Mouse (Mus musculus): ENCODE measurements at regions not wholly inside any gene's neighbourhood (a gene's known extent, or its start where the extent isn't known, plus 50 kb on each side); places are given as distances from the start of the nearest gene placed in this dataset.

- ATAC-seq (ENCODE audit: insufficient number of reproducible peaks, insufficient read depth, low FRiP score, low read depth) = no peak
- H3K36me3 ChIP-seq (ENCODE audit: control insufficient read depth, insufficient read depth, low read length) = no peaks in the 10 kb centered on the region
- 79% methylated on average over 10 of the region's 10 CpGs for whole genome bisulfite sequencing
Measured at GRCm38 (mm10) chr15:68535297-68536054, 2034.8 kb upstream of the Lrrc6 start.

GRCm38 (mm10) chr15:68520759-68521158 lies 2020.0 kb upstream of the Lrrc6 start:
- H3K27me3 ChIP-seq (ENCODE audit: control insufficient read depth, insufficient read depth, low read length) = no peaks in the 10 kb centered on the region
- no peaks in the 10 kb centered on the region for H3K36me3 ChIP-seq (ENCODE audit: control insufficient read depth, insufficient read depth, low read length)
- 79% methylated on average over 2 of the region's 2 CpGs for WGBS
- no peak overlapping the region for H3K4me3 ChIP-seq (ENCODE audit: low read depth, low read length)
- H3K4me1 ChIP-seq (ENCODE audit: control insufficient read depth, insufficient read depth, low read length) = no peaks in the 10 kb centered on the region
- no peak overlapping the region for H3K4me2 ChIP-seq (replicated peaks; ENCODE audit: low read depth, low read length)
- no peak overlapping the region for H3K27ac ChIP-seq (ENCODE audit: low read length)
- no peak for ATAC-seq (ENCODE audit: insufficient number of reproducible peaks, insufficient read depth, low FRiP score, low read depth)
- H3K9ac ChIP-seq (replicated peaks; ENCODE audit: low read depth, low read length) = no peak overlapping the region
- H3K9me3 ChIP-seq (ENCODE audit: control insufficient read depth, low read depth, low read length) = no peaks in the 10 kb centered on the region

More at GRCm38 (mm10) chr15:68535297-68536054, 2034.8 kb upstream of the Lrrc6 start:
- H3K27me3 ChIP-seq (ENCODE audit: control insufficient read depth, insufficient read depth, low read length) = no peaks in the 10 kb centered on the region
- no peak overlapping the region for H3K27ac ChIP-seq (ENCODE audit: low read length)
- no peaks in the 10 kb centered on the region for H3K9me3 ChIP-seq (ENCODE audit: control insufficient read depth, low read depth, low read length)
- H3K4me2 ChIP-seq (replicated peaks; ENCODE audit: low read depth, low read length) = no peak overlapping the region
- no peak overlapping the region for H3K4me3 ChIP-seq (ENCODE audit: low read depth, low read length)
- H3K9ac ChIP-seq (replicated peaks; ENCODE audit: low read depth, low read length) = no peak overlapping the region
- no peaks in the 10 kb centered on the region for H3K4me1 ChIP-seq (ENCODE audit: control insufficient read depth, insufficient read depth, low read length)

DNA sequence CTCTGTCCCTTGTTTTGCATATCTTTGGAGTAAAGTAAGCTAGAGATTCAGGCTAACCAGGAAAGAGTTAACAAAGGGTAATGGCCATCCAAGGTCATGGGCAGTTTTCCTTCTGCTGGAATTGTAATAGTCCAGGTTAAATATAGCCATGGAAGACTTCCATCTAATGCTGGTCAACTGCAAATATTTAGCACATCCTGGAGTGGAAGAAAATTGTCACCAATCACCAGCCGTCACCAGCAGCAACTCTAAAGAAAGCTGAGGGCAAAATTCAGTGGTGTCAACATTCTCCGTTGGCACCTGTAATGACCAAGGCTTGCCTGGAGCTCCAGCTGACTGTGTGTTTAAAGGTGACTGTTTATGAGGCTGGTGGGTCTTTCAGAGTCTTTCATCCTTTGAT lies 2011.7 kb upstream of the Lrrc6 start:
- H3K27ac ChIP-seq (ENCODE audit: low read length) = no peak overlapping the region
- 77% methylated on average over 2 of the region's 2 CpGs for WGBS
- H3K4me2 ChIP-seq (replicated peaks; ENCODE audit: low read depth, low read length) = no peak overlapping the region
- H3K9me3 ChIP-seq (ENCODE audit: control insufficient read depth, low read depth, low read length) = no peaks in the 10 kb centered on the region
- H3K36me3 ChIP-seq (ENCODE audit: control insufficient read depth, insufficient read depth, low read length) = no peaks in the 10 kb centered on the region
- H3K27me3 ChIP-seq (ENCODE audit: control insufficient read depth, insufficient read depth, low read length) = no peaks in the 10 kb centered on the region
- no peaks in the 10 kb centered on the region for H3K4me1 ChIP-seq (ENCODE audit: control insufficient read depth, insufficient read depth, low read length)
- H3K9ac ChIP-seq (replicated peaks; ENCODE audit: low read depth, low read length) = no peak overlapping the region
- H3K4me3 ChIP-seq (ENCODE audit: low read depth, low read length) = no peak overlapping the region
- no peak for ATAC-seq (ENCODE audit: insufficient number of reproducible peaks, insufficient read depth, low FRiP score, low read depth)

- Histone ChIP-seq H3K36me3 (ENCODE audit: control insufficient read depth, insufficient read depth, low read length) (no peaks in the 10 kb centered on the region), H3K27ac (ENCODE audit: low read length) (no peak overlapping the region), H3K4me2 (replicated peaks; ENCODE audit: low read depth, low read length) (no peak overlapping the region), H3K4me3 (ENCODE audit: low read depth, low read length) (no peak overlapping the region), H3K4me1 (ENCODE audit: control insufficient read depth, insufficient read depth, low read length) (no peaks in the 10 kb centered on the region), H3K9me3 (ENCODE audit: control insufficient read depth, low read depth, low read length) (no peaks in the 10 kb centered on the region), H3K9ac (replicated peaks; ENCODE audit: low read depth, low read length) (no peak overlapping the region), H3K27me3 (ENCODE audit: control insufficient read depth, insufficient read depth, low read length) (no peaks in the 10 kb centered on the region)
- WGBS = 83% methylated on average over 5 of the region's 5 CpGs
- ATAC-seq (ENCODE audit: insufficient number of reproducible peaks, insufficient read depth, low FRiP score, low read depth) = no peak
Measured at GRCm38 (mm10) chr15:68508190-68508589, 2007.5 kb upstream of the Lrrc6 start.

GRCm38 (mm10) chr15:68506093-68506492 lies 2005.4 kb upstream of the Lrrc6 start:
- Histone ChIP-seq H3K36me3 (ENCODE audit: control insufficient read depth, insufficient read depth, low read length) (no peaks in the 10 kb centered on the region), H3K4me1 (ENCODE audit: control insufficient read depth, insufficient read depth, low read length) (no peaks in the 10 kb centered on the region), H3K4me3 (ENCODE audit: low read depth, low read length) (no peak overlapping the region), H3K4me2 (replicated peaks; ENCODE audit: low read depth, low read length) (no peak overlapping the region), H3K9ac (replicated peaks; ENCODE audit: low read depth, low read length) (no peak overlapping the region), H3K9me3 (ENCODE audit: control insufficient read depth, low read depth, low read length) (no peaks in the 10 kb centered on the region), H3K27ac (ENCODE audit: low read length) (no peak overlapping the region), H3K27me3 (ENCODE audit: control insufficient read depth, insufficient read depth, low read length) (no peaks in the 10 kb centered on the region)
- ATAC-seq (ENCODE audit: insufficient number of reproducible peaks, insufficient read depth, low FRiP score, low read depth) = no peak
- WGBS = 62% methylated on average over 2 of the region's 2 CpGs

GRCm38 (mm10) chr15:68496438-68496837 lies 1995.7 kb upstream of the Lrrc6 start:
- Histone ChIP-seq H3K36me3 (ENCODE audit: control insufficient read depth, insufficient read depth, low read length) (no peaks in the 10 kb centered on the region), H3K4me1 (ENCODE audit: control insufficient read depth, insufficient read depth, low read length) (no peaks in the 10 kb centered on the region), H3K27me3 (ENCODE audit: control insufficient read depth, insufficient read depth, low read length) (no peaks in the 10 kb centered on the region), H3K4me2 (replicated peaks; ENCODE audit: low read depth, low read length) (no peak overlapping the region), H3K9me3 (ENCODE audit: control insufficient read depth, low read depth, low read length) (no peaks in the 10 kb centered on the region), H3K4me3 (ENCODE audit: low read depth, low read length) (no peak overlapping the region), H3K27ac (ENCODE audit: low read length) (no peak overlapping the region), H3K9ac (replicated peaks; ENCODE audit: low read depth, low read length) (no peak overlapping the region)
- WGBS = 81% methylated on average over 2 of the region's 2 CpGs
- ATAC-seq (ENCODE audit: insufficient number of reproducible peaks, insufficient read depth, low FRiP score, low read depth) = no peak

DNA sequence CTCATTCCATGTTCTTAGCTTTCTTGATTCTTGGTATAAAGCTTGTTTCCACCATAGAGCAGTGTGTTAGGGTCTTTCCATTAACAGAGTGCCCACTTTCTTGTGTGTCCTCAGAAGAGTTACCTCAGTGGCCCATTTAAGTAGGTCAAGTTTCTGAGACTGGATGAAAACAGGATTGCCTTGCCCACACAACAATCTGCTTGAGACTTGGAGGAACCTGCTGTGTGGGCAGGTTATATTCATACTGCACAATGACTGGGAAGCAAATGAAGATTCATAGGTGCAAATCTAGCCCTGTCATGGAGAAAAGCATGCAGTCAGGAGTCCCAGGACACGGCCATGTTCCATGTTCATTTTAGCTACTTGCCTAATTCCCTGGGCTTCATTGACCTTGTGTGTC lies 1984.1 kb upstream of the Lrrc6 start:
- H3K36me3 ChIP-seq (ENCODE audit: control insufficient read depth, insufficient read depth, low read length) = no peaks in the 10 kb centered on the region
- H3K27me3 ChIP-seq (ENCODE audit: control insufficient read depth, insufficient read depth, low read length) = no peaks in the 10 kb centered on the region
- H3K27ac ChIP-seq (ENCODE audit: low read length) = no peak overlapping the region
- no peaks in the 10 kb centered on the region for H3K9me3 ChIP-seq (ENCODE audit: control insufficient read depth, low read depth, low read length)
- no peak overlapping the region for H3K4me3 ChIP-seq (ENCODE audit: low read depth, low read length)
- no peaks in the 10 kb centered on the region for H3K4me1 ChIP-seq (ENCODE audit: control insufficient read depth, insufficient read depth, low read length)
- 93% methylated on average over 1 of the region's 1 CpGs for WGBS
- no peak for ATAC-seq (ENCODE audit: insufficient number of reproducible peaks, insufficient read depth, low FRiP score, low read depth)
- no peak overlapping the region for H3K9ac ChIP-seq (replicated peaks; ENCODE audit: low read depth, low read length)
- no peak overlapping the region for H3K4me2 ChIP-seq (replicated peaks; ENCODE audit: low read depth, low read length)

DNA sequence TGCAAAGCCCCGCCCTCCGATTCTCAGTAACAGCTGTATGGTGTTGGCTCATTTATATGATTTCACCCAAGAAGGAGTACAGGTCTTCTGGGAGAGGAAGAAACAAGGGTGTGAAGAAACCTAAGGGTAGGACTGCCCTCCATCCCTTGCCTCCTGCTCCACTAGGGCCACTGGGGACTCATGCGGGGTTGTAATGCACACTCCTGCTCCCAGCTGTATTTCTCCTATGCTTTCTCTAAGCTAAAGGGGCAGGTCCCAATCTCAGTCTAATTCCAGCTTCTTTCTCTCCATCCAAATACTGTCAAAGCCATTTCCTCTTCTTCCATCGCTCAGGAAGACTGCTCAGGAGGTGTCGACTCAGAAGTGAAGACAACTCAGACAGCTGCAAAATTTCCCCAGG lies 1977.0 kb upstream of the Lrrc6 start:
- Histone ChIP-seq H3K36me3 (ENCODE audit: control insufficient read depth, insufficient read depth, low read length) (no peaks in the 10 kb centered on the region), H3K9me3 (ENCODE audit: control insufficient read depth, low read depth, low read length) (no peaks in the 10 kb centered on the region), H3K4me3 (ENCODE audit: low read depth, low read length) (no peak overlapping the region), H3K27me3 (ENCODE audit: control insufficient read depth, insufficient read depth, low read length) (no peaks in the 10 kb centered on the region), H3K27ac (ENCODE audit: low read length) (no peak overlapping the region), H3K9ac (replicated peaks; ENCODE audit: low read depth, low read length) (no peak overlapping the region), H3K4me2 (replicated peaks; ENCODE audit: low read depth, low read length) (no peak overlapping the region), H3K4me1 (ENCODE audit: control insufficient read depth, insufficient read depth, low read length) (no peaks in the 10 kb centered on the region)
- WGBS = 69% methylated on average over 5 of the region's 5 CpGs
- ATAC-seq (ENCODE audit: insufficient number of reproducible peaks, insufficient read depth, low FRiP score, low read depth) = no peak

- Histone ChIP-seq H3K27ac (ENCODE audit: low read length) (no peak overlapping the region), H3K4me1 (ENCODE audit: control insufficient read depth, insufficient read depth, low read length) (no peaks in the 10 kb centered on the region), H3K36me3 (ENCODE audit: control insufficient read depth, insufficient read depth, low read length) (no peaks in the 10 kb centered on the region), H3K4me2 (replicated peaks; ENCODE audit: low read depth, low read length) (no peak overlapping the region), H3K9ac (replicated peaks; ENCODE audit: low read depth, low read length) (no peak overlapping the region), H3K9me3 (ENCODE audit: control insufficient read depth, low read depth, low read length) (no peaks in the 10 kb centered on the region), H3K4me3 (ENCODE audit: low read depth, low read length) (no peak overlapping the region), H3K27me3 (ENCODE audit: control insufficient read depth, insufficient read depth, low read length) (no peaks in the 10 kb centered on the region)
- ATAC-seq (ENCODE audit: insufficient number of reproducible peaks, insufficient read depth, low FRiP score, low read depth) = no peak
- WGBS = 90% methylated on average over 4 of the region's 4 CpGs
Measured at GRCm38 (mm10) chr15:68471928-68472327, 1971.2 kb upstream of the Lrrc6 start.

Measured in stomach, embryonic 14.5 days (tissue).